30 mouse cellular contexts compared by ENCODE assay signal in the genomic region with DNA sequence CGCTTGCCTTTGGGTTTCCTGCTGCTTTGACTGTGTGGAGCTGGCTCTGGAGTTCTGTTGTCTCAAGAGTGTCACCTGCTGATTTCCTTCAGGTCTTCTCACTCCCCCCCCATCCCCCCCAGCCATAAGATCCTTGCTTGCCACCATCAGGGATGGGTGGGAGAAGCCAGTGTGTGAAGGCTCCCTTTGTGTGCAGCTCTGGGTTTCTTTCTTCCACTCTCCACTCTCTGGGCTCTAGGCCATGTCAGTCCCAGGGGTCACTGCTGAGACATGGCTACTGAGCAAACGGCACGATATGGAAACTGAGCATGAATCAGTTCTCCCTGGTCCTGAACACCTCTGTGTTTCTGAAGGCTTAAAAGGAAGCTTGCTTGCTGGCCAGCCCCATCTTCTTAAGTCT. TPM values are rescaled to one million over a fixed set of nuclear protein-coding genes. Genes with fewer than 3 reads are reported as not detected.
DNase-seq lines count a peak whose midpoint lies in the region; ATAC-seq lines count a peak whose summit lies in the region.
"Had no signal": no experiment of that assay in that cellular context is flagged by ENCODE, and none has a peak within 500 bp of the region (broad histone marks: within the 10 kb centered on the region; RNA-seq: fewer than 3 reads in every experiment).

No protein-coding gene starts in this region.

- intact Hi-C loops in heart, postnatal 25 days (cut with DNase I), result no loop called here

- DNase-seq in heart, postnatal 4 days, result peak; percentile 28
- DNase-seq in heart, postnatal 25 days (ENCODE audit: low spot score), result no peak
- no peak for DNase-seq in embryonic facial prominence, embryonic 10.5 days (ENCODE audit: low spot score)
- no peak for DNase-seq in urinary bladder, adult 2 months (ENCODE audit: low spot score)
- DNase-seq: adrenal gland, adult 8-10 months; cerebellum, adult 9-11 months; embryo, embryonic 11 days; gastrocnemius, adult 2 months; gastrocnemius, postnatal 36 days; heart, adult 18-20 months; kidney, adult 9 months; kidney, postnatal 10 days; lung, adult 2 months; lung, postnatal 10 days; thymus, adult 2 months; thymus, postnatal 36 days had no signal

- H3K36me3 ChIP-seq in midbrain, embryonic 13.5 days, result no peaks in the 10 kb centered on the region
- H3K36me3 ChIP-seq in midbrain, embryonic 16.5 days (ENCODE audit: control insufficient read depth, insufficient read depth, low read length), result no peaks in the 10 kb centered on the region
- H3K36me3 ChIP-seq in embryonic facial prominence, embryonic 10.5 days (replicated peaks), result no peaks in the 10 kb centered on the region
- H3K36me3 ChIP-seq in limb, embryonic 13.5 days, result no peaks in the 10 kb centered on the region
- H3K36me3 ChIP-seq: forebrain, embryonic 15.5 days; heart, embryonic 12.5 days; hindbrain, embryonic 12.5 days; limb, embryonic 15.5 days; midbrain, embryonic 15.5 days; neural tube, embryonic 12.5 days had no signal

- no peaks in the 10 kb centered on the region for H3K9me3 ChIP-seq in midbrain, embryonic 13.5 days
- H3K9me3 ChIP-seq in midbrain, embryonic 16.5 days (replicated peaks; ENCODE audit: control insufficient read depth, low read length, poor library complexity, severe bottlenecking), result no peaks in the 10 kb centered on the region
- no peaks in the 10 kb centered on the region for H3K9me3 ChIP-seq in embryonic facial prominence, embryonic 10.5 days
- no peaks in the 10 kb centered on the region for H3K9me3 ChIP-seq in limb, embryonic 13.5 days
- H3K9me3 ChIP-seq: forebrain, embryonic 15.5 days; heart, embryonic 12.5 days; hindbrain, embryonic 12.5 days; limb, embryonic 15.5 days; midbrain, embryonic 15.5 days; neural tube, embryonic 12.5 days had no signal

- H3K27me3 ChIP-seq in midbrain, embryonic 13.5 days, result peaks cover 3% of the 10 kb centered on the region; the same call in 1 of the 2 replicates
- H3K27me3 ChIP-seq in midbrain, embryonic 16.5 days (ENCODE audit: control insufficient read depth, insufficient read depth, low read depth, low read length), result no peaks in the 10 kb centered on the region
- H3K27me3 ChIP-seq in embryonic facial prominence, embryonic 10.5 days (replicated peaks; ENCODE audit: low read depth, poor library complexity, severe bottlenecking), result peaks cover 6% of the 10 kb centered on the region
- peaks cover 3% of the 10 kb centered on the region; the same call in 1 of the 2 replicates for H3K27me3 ChIP-seq in limb, embryonic 13.5 days
- H3K27me3 ChIP-seq: forebrain, embryonic 15.5 days; limb, embryonic 15.5 days; neural tube, embryonic 12.5 days had no signal

- WGBS in midbrain, embryonic 13.5 days, result 46% methylated on average over 3 of the region's 3 CpGs
- WGBS in midbrain, embryonic 16.5 days, result 45% methylated on average over 3 of the region's 3 CpGs
- WGBS in embryonic facial prominence, embryonic 10.5 days, result 53% methylated on average over 3 of the region's 3 CpGs
- WGBS in limb, embryonic 13.5 days, result 46% methylated on average over 3 of the region's 3 CpGs

- peak; percentile 49; the same call in 1 of the 2 replicates for ATAC-seq in midbrain, embryonic 13.5 days
- no peak for ATAC-seq in midbrain, embryonic 16.5 days
- 0 out of 2 replicates have a peak, but pooled peaks have one; percentile 34 for ATAC-seq in limb, embryonic 13.5 days (ENCODE audit: low FRiP score, low read depth)
- ATAC-seq in monocyte, adult 5-6 weeks (replicated peaks; ENCODE audit: insufficient number of reproducible peaks, low FRiP score, low TSS enrichment, poor library complexity, severe bottlenecking), result no peak
- ATAC-seq: CD4-positive, CD25-positive, alpha-beta regulatory T cell, adult 4 months; forebrain, embryonic 15.5 days; intestine, postnatal 0 days; midbrain, embryonic 15.5 days had no signal

- no peak overlapping the region for H3K9ac ChIP-seq in midbrain, embryonic 13.5 days (replicated peaks)
- no peak overlapping the region for H3K9ac ChIP-seq in midbrain, embryonic 16.5 days (ENCODE audit: low read depth, low read length)
- no peak overlapping the region for H3K9ac ChIP-seq in limb, embryonic 13.5 days
- H3K9ac ChIP-seq: forebrain, embryonic 15.5 days; heart, embryonic 12.5 days; hindbrain, embryonic 12.5 days; limb, embryonic 15.5 days; liver, embryonic 14.5 days; midbrain, embryonic 15.5 days; neural tube, embryonic 12.5 days had no signal

- no peak overlapping the region for H3K4me3 ChIP-seq in midbrain, embryonic 13.5 days (replicated peaks)
- H3K4me3 ChIP-seq in midbrain, embryonic 16.5 days (ENCODE audit: low read depth, low read length), result no peak overlapping the region
- H3K4me3 ChIP-seq in embryonic facial prominence, embryonic 10.5 days, result no peak overlapping the region
- no peak overlapping the region for H3K4me3 ChIP-seq in limb, embryonic 13.5 days
- H3K4me3 ChIP-seq: forebrain, embryonic 15.5 days; gastrocnemius, adult 2 months; heart, embryonic 12.5 days; hindbrain, embryonic 12.5 days; limb, embryonic 15.5 days; midbrain, embryonic 15.5 days; myocyte; neural tube, embryonic 12.5 days had no signal

- no peak overlapping the region for H3K27ac ChIP-seq in midbrain, embryonic 13.5 days
- H3K27ac ChIP-seq in midbrain, embryonic 16.5 days (ENCODE audit: low read length), result no peak overlapping the region
- 0 out of 2 replicates have a peak overlapping the region, but pooled peaks have one; percentile 35 for H3K27ac ChIP-seq in embryonic facial prominence, embryonic 10.5 days (replicated peaks)
- 0 out of 2 replicates have a peak overlapping the region, but pooled peaks have one; percentile 15 for H3K27ac ChIP-seq in limb, embryonic 13.5 days
- H3K27ac ChIP-seq: forebrain, embryonic 15.5 days; gastrocnemius, adult 2 months; hindbrain, embryonic 12.5 days; limb, embryonic 15.5 days; liver, embryonic 14.5 days; midbrain, embryonic 15.5 days; neural tube, embryonic 12.5 days had no signal

- peaks cover 3% of the 10 kb centered on the region; the same call in 1 of the 2 replicates for H3K4me1 ChIP-seq in midbrain, embryonic 13.5 days (replicated peaks)
- no peaks in the 10 kb centered on the region for H3K4me1 ChIP-seq in midbrain, embryonic 16.5 days (ENCODE audit: control insufficient read depth, insufficient read depth, low read length)
- peaks cover 34% of the 10 kb centered on the region for H3K4me1 ChIP-seq in embryonic facial prominence, embryonic 10.5 days
- H3K4me1 ChIP-seq in limb, embryonic 13.5 days, result peaks cover 26% of the 10 kb centered on the region
- H3K4me1 ChIP-seq: forebrain, embryonic 15.5 days; heart, embryonic 12.5 days; midbrain, embryonic 15.5 days; neural tube, embryonic 12.5 days had no signal

- H3K4me2 ChIP-seq in midbrain, embryonic 13.5 days (replicated peaks), result no peak overlapping the region
- no peak overlapping the region for H3K4me2 ChIP-seq in midbrain, embryonic 16.5 days (ENCODE audit: low read length)
- H3K4me2 ChIP-seq in limb, embryonic 13.5 days (replicated peaks), result 0 out of 2 replicates have a peak overlapping the region, but pooled peaks have one; percentile 9
- H3K4me2 ChIP-seq: forebrain, embryonic 15.5 days; heart, embryonic 12.5 days; hindbrain, embryonic 12.5 days; limb, embryonic 15.5 days; midbrain, embryonic 15.5 days; neural tube, embryonic 12.5 days had no signal

RNA-seq across cellular contexts. Expression of a gene that starts 6.4 kb away (rescaled TPM):
- total RNA-seq in heart, postnatal 4 days (2021), result 1 to 10 TPM; 3.2 to 3.7 TPM
- total RNA-seq in heart, postnatal 25 days (2021), result 1 to 10 TPM in 1 of 2 experiments, under 1 TPM in 1; 0.70 to 1.4 TPM
- polyA plus RNA-seq in midbrain, embryonic 13.5 days (2015; fragmentation: Nextera tagmentation; extraction: Ambion mirVana), result 43.4 and 47.0 TPM in 2 replicates
- 37.3 and 41.4 TPM in 2 replicates for polyA plus RNA-seq in midbrain, embryonic 16.5 days (2015; fragmentation: Nextera tagmentation; extraction: Ambion mirVana)
- 11.2 and 19.4 TPM in 2 replicates for polyA plus RNA-seq in embryonic facial prominence, embryonic 10.5 days (2016; fragmentation: Nextera tagmentation; extraction: Ambion mirVana)
- polyA plus RNA-seq in limb, embryonic 13.5 days (2015; fragmentation: Nextera tagmentation; extraction: Ambion mirVana), result 9.4 and 10.7 TPM in 2 replicates
- not detected in 3 replicates for total RNA-seq in monocyte, adult 5-6 weeks (2017)
- polyA plus RNA-seq in urinary bladder, adult 2 months (2012; rRNA removed), result 0.91 and 1.5 TPM in 2 replicates
- polyA plus RNA-seq: CD4-positive, CD25-positive, alpha-beta regulatory T cell, adult 4 months; myocyte had no signal

Comparison
In these comparisons a context has a peak if more than half of its experiments do, and no peak if none do; other contexts are left out.
1. ATAC-seq: peak in midbrain, embryonic 13.5 days (single experiment) and limb, embryonic 13.5 days (single experiment); none in midbrain, embryonic 16.5 days (single experiment) and monocyte, adult 5-6 weeks (single experiment).
2. H3K27ac ChIP-seq: peak in embryonic facial prominence, embryonic 10.5 days (single experiment) and limb, embryonic 13.5 days (single experiment); none in midbrain, embryonic 13.5 days (single experiment) and midbrain, embryonic 16.5 days (single experiment).